Mouse (Mus musculus): ENCODE results near the gene Tmem150b.

Tmem150b gene

DNA sequence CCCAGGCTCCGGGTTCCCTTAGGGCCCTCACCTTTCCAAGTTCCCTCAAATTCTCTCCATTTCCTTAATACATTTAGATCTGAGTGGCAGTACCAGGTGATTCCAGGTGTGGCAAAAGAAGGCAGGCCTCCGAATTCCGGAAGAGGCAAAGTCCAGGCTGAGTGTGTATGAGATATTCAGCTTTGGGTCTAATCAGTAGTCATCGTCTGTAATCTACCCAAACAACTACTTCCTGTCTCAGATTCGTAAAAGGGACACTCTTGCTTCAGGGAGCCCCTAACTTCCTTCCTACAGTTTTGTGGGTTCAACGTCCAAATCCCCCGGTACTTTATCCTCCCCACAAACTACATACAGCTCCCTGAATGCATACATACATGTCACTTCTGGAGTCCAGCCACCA is at the start of gene Tmem150b:
TSS of gene Tmem150b (minus strand) at position 81 of the 400 bp plus-strand sequence.
- no peak for TF ChIP-seq GATA4 (IDR thresholded peaks at IDR 0.05; ENCODE audit: insufficient replicate concordance, low read length)

DNA sequence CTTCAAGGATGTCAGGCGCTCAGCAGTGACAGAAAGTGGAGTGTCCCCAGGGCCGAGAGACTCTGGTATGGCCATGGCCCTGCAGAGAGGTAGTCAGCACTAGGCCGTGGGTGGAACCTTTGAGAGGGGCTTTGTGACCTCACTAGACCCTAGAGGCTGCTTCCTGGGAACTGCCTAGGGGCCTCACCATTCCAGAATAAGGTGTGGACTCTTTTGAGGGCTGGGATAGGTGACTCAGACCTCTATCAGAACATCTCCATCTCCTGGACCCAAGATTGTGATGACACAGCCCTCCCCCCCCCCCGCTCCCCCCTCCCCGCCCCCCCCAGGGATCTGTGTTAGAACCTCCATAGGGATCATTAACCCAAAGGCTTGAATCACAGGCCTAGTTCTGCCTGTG is 46.2 kb upstream of the Tmem150b start, which contains the start of gene Fam71e2:
TSS of gene Fam71e2 (minus strand) at position 101 of the 400 bp plus-strand sequence.
- no peak for TF ChIP-seq GATA4 (IDR thresholded peaks at IDR 0.05; ENCODE audit: insufficient replicate concordance, low read length)

DNA sequence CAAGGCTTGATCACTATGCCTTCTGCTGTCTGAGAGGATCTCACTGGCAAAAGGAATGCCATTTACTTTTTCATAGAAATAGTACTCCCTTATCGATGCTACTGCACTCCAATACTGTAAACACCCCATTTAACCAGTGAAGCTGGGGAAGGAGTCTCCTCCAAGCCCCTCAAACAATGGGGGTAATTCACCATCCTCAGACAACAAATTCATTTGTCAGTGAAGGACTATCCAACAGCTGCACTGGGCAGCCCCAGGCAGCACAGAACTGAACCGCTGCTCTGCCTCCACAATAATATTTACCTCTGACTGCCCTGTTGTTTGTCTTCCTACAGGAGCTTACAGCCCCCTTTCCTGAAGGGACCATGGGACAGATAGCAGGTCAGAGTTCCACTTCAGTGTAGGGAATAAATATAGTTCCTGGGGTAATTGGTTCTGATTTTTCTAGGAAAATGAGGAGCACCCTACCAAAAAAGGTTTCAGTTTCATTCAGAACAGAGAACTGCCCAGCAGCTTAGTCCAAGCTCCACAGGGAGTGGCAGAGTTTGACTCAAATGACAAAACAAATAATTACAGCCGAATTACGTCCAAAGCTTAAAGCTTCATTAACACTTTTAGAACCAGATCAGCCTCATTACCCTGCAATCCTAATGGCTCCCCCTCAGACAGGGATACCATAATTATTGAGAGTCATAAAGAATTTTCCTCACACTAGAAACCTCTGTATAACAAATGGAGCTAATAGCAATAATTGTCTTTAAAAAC is 40.1 kb upstream of the Tmem150b start:
- TF ChIP-seq GATA4 (IDR thresholded peaks at IDR 0.05; ENCODE audit: insufficient replicate concordance, low read length), result no peak

DNA sequence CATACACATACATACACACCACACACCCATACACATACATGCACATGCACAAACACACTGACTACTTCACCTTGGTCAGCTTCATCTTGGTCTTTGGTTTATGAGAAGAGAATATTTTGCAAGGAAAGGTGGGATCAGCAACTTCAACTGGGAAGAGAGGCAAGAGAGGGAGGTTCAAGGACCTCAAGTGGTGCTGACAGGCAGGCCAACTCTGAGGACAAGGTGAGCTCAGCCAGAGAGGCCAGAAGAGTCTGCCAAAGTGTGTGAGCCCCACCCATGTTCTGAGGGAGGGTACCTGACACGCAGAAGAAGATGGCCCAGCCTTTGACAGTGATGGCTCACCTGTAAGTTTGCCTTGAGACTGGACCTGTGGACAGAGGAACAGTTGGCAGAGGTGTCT is 34.6 kb upstream of the Tmem150b start:
- no peak for TF ChIP-seq GATA4 (IDR thresholded peaks at IDR 0.05; ENCODE audit: insufficient replicate concordance, low read length)

DNA sequence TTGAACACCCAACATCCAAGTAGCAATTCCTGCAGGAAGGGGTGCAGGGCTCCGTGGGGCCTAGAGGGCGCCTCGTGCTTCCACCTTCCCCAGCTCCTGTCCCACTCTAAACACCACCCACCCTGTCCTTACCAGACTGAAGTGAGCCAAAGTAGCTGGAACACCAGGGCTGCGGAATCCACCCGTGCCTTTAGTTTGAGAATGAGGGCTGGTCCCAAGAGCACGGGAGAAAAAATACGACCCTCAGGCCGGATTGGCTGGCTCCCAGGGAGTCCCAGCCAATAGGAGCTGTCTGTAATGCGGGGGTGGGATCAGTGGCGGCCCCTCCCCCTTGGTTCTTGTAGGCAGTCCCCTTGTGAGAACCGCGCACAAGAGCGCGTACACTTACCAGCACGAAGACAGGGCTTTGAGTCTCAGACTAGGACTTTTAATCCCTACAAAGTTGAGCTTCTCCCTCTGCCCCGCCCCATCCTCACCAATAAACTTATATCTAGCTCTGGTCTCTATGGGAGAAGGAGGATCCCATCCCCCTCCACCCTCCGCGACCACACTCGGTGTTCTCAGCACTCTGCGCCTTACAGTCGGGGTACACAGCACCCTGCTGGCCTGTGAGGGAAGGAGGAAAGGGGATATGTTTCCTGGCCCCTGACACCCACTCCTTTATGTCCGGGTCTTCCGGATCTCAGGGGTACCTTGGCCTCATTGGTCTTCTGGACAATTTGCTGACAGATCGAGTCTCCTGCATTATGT is 27.9 kb upstream of the Tmem150b start, which contains the start of gene Cox6b2:
TSS of gene Cox6b2 (minus strand) at position 274 of the 750 bp plus-strand sequence.
- no peak for TF ChIP-seq GATA4 (IDR thresholded peaks at IDR 0.05; ENCODE audit: insufficient replicate concordance, low read length)

DNA sequence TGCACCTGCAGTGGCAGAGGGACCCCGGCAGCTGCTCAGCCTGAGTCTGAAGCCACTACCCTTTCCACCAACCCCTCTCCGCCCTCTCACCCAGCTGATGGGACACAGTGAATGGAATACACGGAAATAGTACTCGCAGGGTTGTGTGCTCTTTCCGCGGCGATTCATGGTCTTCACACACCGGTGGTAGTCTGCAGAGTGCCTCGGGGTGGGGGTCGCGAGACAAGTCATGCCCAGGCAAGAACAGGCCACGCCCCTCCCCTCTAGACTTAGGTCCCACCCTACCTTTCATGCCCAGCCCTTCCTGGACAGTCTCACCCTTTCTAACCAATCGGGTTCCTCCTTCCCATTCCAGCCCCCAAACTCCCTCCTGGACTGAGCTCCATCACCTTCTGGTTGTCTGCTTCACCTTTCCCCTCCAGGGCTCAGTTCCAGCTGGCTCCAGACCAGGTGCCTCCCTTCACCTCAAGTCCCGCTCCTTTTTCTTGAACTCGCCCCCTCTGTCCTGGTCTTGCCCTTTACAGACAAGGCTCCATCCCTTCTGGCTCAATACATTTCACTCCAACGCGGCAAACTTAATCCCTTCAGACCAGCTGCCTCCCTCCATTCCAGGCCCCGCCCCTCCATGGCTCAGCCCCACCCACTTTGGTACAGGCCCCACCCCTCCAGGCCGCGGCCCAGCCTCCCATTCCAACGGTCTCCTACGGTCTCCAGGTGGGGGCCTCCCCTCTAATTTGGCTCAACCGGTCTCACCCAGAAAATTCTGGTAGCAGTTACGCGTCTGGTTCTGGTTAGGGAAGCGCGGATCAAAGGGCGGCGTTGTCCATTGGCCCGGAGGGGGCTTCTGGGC is 27.1 kb upstream of the Tmem150b start:
- no peak for TF ChIP-seq GATA4 (IDR thresholded peaks at IDR 0.05; ENCODE audit: insufficient replicate concordance, low read length)

- TF ChIP-seq GATA4 (IDR thresholded peaks at IDR 0.05; ENCODE audit: insufficient replicate concordance, low read length), result no peak
These were observed 24.1 kb upstream of the Tmem150b start for GRCm38 (mm10) chr7:4749169-4749568.

- TF ChIP-seq GATA4 (IDR thresholded peaks at IDR 0.05; ENCODE audit: insufficient replicate concordance, low read length), result no peak
These were observed 23.3 kb upstream of the Tmem150b start for GRCm38 (mm10) chr7:4748321-4748720.

DNA sequence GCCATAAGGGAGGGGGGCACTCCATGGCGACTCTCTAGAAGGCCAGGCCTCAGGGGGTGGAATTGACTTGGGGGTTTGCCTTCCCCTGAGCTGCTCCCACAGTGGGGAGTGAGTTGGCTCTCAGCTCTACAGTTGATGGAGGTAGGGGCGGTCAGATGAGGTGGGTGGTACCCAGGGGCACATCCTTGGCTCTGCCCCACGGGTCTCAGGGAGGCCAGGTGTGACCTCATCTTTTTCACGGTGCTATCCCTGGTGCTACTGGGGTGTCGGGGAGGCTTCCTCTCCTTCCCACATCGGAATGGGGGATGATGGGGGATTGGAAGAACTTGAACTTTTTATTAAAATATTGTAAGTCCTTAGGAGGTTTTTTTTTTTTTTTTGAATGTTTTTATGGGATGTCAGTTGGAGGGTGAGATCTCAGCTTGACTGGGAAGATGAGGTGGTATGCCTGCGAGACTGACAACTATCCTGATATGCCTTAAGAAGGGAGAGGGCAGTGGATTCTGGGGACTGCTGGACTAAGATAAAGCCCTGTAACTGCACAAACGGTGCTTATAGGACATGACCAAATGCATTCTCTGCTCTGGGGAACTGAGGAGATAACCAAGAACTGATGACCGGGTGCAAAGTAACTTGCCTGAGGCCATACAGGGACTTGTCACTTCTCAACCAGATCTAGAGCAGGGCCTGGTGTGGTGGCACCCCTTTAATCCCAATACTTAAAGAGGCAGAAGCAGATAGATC is 22.3 kb upstream of the Tmem150b start:
- TF ChIP-seq GATA4 (IDR thresholded peaks at IDR 0.05; ENCODE audit: insufficient replicate concordance, low read length), result no peak

- no peak for TF ChIP-seq GATA4 (IDR thresholded peaks at IDR 0.05; ENCODE audit: insufficient replicate concordance, low read length)
These were observed 21.4 kb upstream of the Tmem150b start for GRCm38 (mm10) chr7:4746326-4746980.

- TF ChIP-seq GATA4 (IDR thresholded peaks at IDR 0.05; ENCODE audit: insufficient replicate concordance, low read length), result no peak
These were observed 19.8 kb upstream of the Tmem150b start for GRCm38 (mm10) chr7:4744886-4745285.

- no peak for TF ChIP-seq GATA4 (IDR thresholded peaks at IDR 0.05; ENCODE audit: insufficient replicate concordance, low read length)
These were observed 18.3 kb upstream of the Tmem150b start for GRCm38 (mm10) chr7:4743354-4743753.

DNA sequence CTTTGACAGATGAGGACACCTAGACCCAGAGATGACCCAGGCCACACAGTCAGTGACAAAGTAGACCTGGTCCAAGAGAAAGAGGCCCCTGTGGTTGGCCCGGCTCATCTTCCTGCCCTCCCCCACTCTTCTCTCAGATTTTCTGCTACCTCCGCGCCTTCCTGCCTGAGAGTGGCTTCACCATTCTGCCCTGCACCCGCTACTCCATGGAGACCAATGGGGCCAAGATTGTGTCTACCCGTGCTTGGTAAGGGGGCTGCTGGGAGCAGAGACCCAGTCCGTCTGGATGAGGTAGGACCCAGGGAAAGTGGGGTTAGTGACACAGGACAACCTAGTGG is 17.4 kb upstream of the Tmem150b start:
- no peak for TF ChIP-seq GATA4 (IDR thresholded peaks at IDR 0.05; ENCODE audit: insufficient replicate concordance, low read length)
